Mouse (Mus musculus) CD4-positive helper T cell, adult 2 months (primary cell): ENCODE results near the gene Tcf21.

ENCODE experiments used
- DNase-seq: peaks from one replicate; pipeline ENCODE4 v3.0.0-alpha.2; 2012; ENCODE audit warnings: low read depth, missing footprints, low spot score

The Tcf21 gene

DNA sequence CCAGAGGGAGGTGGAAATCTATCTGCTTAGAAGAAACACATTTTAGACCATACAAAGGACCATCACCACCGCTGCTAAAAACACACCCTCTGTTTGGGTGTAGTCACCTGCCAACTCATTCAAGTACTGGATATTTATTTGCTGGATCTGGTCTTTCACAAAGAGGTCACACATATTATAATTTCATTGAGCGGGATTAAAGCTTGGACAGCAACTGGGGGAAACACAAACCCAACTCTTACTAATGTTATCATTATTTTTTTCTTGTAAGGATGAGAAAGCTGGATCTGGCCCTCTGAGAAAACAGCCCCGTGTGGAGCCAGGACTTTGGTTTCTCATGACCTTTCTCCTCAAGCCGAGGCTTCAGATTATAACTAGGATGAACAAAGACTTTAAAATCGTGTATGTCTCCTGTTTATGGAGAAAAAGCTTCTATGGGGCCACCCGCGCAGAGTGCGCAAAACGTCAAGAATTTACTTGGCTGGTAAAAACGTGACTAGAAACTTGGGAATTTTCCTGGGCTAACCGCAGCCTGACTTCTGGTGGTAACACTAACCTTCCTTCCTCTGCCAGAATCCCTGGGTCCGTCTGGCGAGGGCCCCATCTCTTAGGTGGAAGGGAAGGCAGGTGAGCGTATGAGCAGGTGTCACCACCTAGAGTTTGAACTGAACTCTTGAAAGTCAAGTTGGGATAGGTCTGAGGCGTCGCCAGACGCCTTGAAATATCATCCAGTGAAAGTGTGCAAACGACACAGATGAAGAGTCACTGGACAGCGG lies 4.3 kb downstream of the Tcf21 start:
- DNase-seq, result no peak

DNA sequence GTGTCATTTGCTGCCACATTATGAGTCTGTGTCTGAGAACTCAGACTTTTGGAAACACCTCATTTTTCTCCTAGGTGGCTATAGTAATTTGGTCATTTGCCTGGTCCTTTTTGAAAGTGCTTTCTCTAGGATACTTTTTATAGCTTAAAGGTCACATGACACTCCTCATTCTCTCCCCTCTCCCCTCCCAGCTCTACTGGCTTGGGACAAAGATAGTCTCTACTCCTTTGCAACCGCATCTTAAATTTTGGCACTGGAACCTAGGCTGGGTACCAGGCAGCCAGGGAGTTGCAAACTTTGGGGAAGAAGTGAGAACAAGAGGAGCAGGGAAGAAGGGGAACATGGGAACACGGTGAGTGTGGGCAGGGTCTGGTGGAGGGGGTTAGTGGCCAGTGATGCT lies 5.2 kb downstream of the Tcf21 start:
- DNase-seq, result no peak

DNA sequence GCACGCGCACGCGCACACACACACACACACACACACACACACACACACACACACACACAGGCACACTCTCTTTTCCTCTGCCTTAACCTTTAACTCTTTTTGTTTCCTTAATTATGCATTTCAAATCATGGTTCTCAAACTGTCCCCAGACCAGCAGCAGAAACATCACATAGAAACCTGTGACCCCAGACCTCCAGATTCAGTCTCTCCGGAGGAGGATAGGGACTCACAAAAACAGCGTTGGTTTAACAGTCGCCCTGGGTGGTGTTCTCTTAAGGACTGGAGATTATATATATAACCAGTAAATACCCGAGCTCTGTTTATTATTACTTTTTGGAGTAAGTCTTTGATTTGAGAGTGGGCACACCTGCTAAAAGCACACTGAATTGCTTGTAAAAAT lies 5.7 kb downstream of the Tcf21 start:
- DNase-seq, result no peak

DNA sequence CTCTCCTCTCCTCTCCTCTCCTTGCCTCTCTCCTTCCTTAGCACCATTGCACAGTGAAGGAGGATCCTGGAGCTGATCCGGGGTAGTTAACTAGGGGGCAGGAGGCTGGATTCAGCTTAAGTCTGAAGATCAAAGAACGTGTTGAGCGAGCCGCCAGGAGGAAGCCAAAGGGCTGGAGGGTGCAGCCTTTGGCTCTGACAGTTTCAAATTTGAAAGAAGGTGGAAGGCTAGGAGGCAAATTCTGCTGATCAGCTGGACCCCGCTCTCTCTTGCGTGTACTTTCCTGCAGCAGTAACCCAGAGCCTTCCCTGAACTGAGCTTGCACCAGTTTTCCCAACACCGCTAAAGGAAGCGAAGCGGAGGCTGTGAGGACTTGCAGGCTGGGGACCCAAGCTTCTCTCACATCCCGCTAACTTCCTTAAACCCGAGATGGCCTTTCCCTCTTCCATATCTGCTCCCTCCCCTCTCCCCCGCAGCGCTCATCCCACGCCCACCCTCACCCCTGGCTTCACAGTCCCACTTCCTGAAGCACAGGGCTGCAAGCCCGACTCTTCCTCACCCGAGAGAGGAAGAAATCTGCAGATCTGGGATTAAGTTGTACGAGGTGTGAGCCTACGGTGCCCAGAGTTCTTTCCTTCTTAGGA lies 6.5 kb downstream of the Tcf21 start:
- DNase-seq, result no peak

DNA sequence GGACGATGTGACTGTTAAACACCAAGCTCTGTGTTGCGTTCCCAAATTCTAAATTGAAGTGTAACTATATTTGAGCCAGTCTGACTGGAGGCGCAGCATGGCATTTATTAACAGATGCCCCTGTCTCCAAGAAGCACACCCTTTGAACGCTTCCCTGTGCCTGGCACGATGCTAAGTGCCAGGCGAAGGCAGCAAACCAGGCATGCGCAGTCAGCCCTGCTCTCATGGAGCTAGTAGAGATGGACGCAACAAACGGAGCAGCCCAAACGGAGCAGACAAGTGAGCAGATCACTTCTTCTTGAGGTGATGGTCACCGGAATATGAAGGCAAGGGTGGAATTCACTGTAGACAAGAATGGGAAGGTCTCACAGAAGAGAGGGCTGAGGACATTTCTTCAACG lies 8.1 kb downstream of the Tcf21 start:
- no peak for DNase-seq

DNA sequence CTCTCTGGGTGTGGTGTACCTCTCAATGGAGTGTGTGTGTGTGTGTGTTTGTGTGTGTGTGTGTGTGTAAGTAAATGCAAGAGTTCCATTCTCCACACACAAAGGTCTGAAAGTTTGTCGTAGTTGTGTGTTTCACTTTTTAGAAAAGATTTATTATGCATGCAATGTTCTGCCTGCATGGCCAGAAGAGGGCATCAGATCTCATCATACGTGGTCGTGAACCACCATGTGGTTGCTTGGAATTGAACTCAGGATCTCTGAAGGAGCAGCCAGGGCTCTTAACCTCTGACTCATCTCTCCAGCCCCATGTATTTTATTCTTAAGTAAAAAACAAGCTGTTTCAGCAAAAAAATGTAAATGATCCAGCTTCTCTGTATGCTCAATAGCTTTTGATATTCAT lies 37.3 kb downstream of the Tcf21 start:
- DNase-seq, result no peak

DNA sequence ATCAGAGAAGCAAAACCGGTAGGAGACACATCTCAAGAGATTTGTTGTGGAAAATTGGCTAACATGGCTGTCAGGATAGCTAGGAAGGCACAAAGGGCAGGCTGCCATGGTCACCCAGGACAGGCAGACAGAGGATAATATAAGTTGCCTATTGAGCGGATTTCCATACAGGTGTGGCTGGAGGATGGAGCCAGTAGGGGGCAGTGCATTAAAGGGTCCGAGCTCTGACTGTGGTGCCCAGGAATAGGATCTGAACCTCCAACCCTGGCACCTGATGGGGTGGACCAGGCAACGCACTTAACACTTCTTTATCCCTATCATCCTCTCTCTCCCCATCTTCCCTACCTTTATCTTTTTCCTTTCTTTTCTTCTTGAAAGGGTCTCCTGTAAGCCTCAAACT lies 38.5 kb downstream of the Tcf21 start:
- DNase-seq, result no peak

DNA sequence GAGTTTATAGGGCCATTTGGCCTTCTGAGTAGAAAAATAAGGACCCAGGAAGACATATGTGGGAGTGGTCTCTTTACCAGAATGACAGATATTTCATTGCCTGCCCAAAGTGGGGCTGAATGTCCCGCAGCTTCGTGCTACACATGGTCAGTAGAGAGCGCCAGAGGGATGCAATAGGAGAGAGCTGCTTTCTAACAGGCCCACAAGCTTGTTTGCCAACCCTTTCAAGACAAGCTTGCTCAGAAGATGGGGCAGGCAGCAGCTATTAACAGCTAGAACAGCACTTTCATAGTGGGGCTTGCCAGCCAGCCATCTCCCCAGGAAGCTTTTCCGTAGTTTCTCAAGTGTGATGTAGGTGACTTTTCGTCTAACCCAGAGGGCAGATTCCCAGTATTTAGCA lies 42.0 kb downstream of the Tcf21 start:
- no peak for DNase-seq

DNA sequence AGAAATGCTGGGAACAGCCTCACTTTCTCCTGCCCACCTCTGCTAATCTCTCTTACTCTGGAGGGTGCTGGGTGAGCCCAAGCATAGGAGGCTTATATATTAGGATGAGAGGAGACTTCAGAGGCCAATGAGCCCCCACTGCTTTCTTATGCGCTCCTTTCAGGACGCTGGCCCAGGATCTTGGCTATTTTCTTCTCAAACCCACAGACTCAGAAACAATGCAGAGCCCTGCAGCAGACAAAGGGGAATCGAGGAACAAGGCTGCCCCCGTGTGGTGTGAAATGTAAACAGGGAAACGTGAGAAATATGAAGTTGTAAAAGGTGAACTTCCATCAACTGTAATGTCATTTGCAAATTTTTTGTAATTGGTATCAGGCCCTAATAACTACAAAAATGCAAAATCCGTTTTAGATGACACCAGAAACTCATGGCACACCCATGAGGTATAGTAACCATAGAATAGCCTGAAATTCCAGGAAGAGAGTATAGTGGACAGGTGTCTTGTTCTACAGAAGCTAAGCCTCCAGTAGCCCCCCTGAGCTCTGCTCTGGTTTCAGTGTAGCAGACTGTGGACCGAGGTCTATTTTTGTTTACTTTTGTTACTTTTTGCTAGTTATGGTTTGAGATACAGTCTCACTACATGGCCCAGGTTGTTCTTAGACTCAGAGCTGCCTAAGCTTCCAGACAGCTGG lies 43.8 kb downstream of the Tcf21 start:
- no peak for DNase-seq

DNA sequence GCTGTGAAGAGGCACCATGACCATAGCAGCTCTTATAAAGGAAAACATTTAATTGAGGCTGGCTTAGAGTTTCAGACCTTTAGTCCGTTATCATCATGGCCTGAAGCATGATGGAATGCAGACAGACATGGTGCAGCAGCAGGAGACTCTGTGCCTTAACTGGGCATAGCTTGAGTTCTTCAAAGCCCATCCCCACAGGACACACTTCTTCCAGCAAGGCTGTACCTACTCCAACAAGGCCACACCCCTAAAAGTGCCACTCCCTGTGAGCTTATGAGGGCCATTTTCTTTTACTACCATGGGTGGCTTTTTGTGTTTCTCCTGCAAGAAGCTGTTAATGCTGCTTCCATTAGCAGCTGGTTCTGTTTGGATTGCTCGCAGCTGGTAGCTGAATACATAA lies 44.5 kb downstream of the Tcf21 start:
- no peak for DNase-seq

DNA sequence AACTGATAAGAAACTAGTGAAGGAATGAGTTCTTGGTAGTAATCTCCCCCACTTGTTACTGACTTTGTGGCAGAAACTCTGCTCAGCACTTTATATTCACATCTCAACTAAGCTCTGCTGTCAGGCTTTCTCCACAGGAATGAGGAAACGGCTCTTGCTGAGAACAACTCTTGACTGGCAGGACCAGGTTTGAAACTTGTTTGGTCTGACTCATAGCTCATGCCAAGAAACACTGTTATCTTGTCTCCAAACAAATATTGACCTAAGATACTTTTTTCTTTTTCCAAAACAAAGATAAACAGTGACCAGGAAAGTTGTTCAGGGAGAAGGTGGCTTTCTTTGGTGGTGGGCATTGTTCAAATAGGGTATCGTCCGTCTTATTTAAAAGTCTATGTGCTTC lies 45.3 kb downstream of the Tcf21 start:
- no peak for DNase-seq
